Mouse (Mus musculus): ENCODE measurements around the gene Pik3ca.

GRCm38 (mm10) chr3:32421115-32422054, 23.9 kb downstream of the Pik3ca start:
- no peak for TF ChIP-seq CTCF (IDR thresholded peaks at IDR 0.05; ENCODE audit: low read depth, low read length)
- no peak for TF ChIP-seq POLR2A (IDR thresholded peaks at IDR 0.05; ENCODE audit: insufficient read depth, low read length)
